Mouse (Mus musculus): ENCODE measurements around the gene 4930486L24Rik.
"Not testable (repeated sequence)": the region's sequence is repeated elsewhere in the genome, so short reads cannot be mapped to it uniquely, and the experiment has no call there.

Gene 4930486L24Rik

GRCm38 (mm10) chr13:60864281-60864680 is at the start of gene 4930486L24Rik:
TSS of gene 4930486L24Rik (minus strand) at chr13:60864475.
- in situ Hi-C loops (cut with MboI; ENCODE audit: unreplicated experiment in 2 of 2): no loop called here

- in situ Hi-C loops (cut with MboI; ENCODE audit: unreplicated experiment in 2 of 2): not testable (repeated sequence)
Observed at GRCm38 (mm10) chr13:60904780-60905179, 40.5 kb upstream of the 4930486L24Rik start, which contains the start of gene Tpbpb. TSS of gene Tpbpb (minus strand) at chr13:60904880.

- in situ Hi-C loops (cut with MboI; ENCODE audit: unreplicated experiment in 2 of 2): no loop called here
Observed at GRCm38 (mm10) chr13:60897328-60897727, 33.1 kb upstream of the 4930486L24Rik start, which contains the start of gene Ctla2b. TSS of gene Ctla2b (minus strand) at chr13:60897447.

GRCm38 (mm10) chr13:60896794-60897193 is 32.5 kb upstream of the 4930486L24Rik start, which contains the start of gene Gm49392:
TSS of gene Gm49392 (minus strand) at chr13:60896894.
- in situ Hi-C loops (cut with MboI; ENCODE audit: unreplicated experiment in 2 of 2): not testable (repeated sequence)

- in situ Hi-C loops (cut with MboI; ENCODE audit: unreplicated experiment in 2 of 2): no loop called here
Observed at GRCm38 (mm10) chr13:60895406-60896160, 31.3 kb upstream of the 4930486L24Rik start.

GRCm38 (mm10) chr13:60892301-60892700 is 28.0 kb upstream of the 4930486L24Rik start:
- in situ Hi-C loops (cut with MboI; ENCODE audit: unreplicated experiment in 2 of 2): no loop called here

- in situ Hi-C loops (cut with MboI; ENCODE audit: unreplicated experiment in 2 of 2): no loop called here
Observed at GRCm38 (mm10) chr13:60848241-60849120, 15.8 kb downstream of the 4930486L24Rik start.

- in situ Hi-C loops (cut with MboI; ENCODE audit: unreplicated experiment in 2 of 2): no loop called here
Observed at GRCm38 (mm10) chr13:60843153-60843552, 21.1 kb downstream of the 4930486L24Rik start.

GRCm38 (mm10) chr13:60842703-60843102 is 21.6 kb downstream of the 4930486L24Rik start:
- in situ Hi-C loops (cut with MboI; ENCODE audit: unreplicated experiment in 2 of 2): no loop called here

GRCm38 (mm10) chr13:60839353-60839902 is 24.8 kb downstream of the 4930486L24Rik start:
- in situ Hi-C loops (cut with MboI; ENCODE audit: unreplicated experiment in 2 of 2): no loop called here

- in situ Hi-C loops (cut with MboI; ENCODE audit: unreplicated experiment in 2 of 2): loop anchor here (5.0 to 10.0 kb wide), 2 partner anchors 416 to 419 kb away; no protein-coding TSS in a partner anchor
Observed at GRCm38 (mm10) chr13:60826052-60826451, 38.2 kb downstream of the 4930486L24Rik start.

GRCm38 (mm10) chr13:60820486-60821175 is 43.6 kb downstream of the 4930486L24Rik start:
- in situ Hi-C loops (cut with MboI; ENCODE audit: unreplicated experiment in 2 of 2): loop anchor here in 1 of 2 experiments (10.0 kb wide), 1 partner anchor 424 kb away; no protein-coding TSS in a partner anchor

GRCm38 (mm10) chr13:60819469-60819868 is 44.8 kb downstream of the 4930486L24Rik start:
- in situ Hi-C loops (cut with MboI; ENCODE audit: unreplicated experiment in 2 of 2): no loop called here

GRCm38 (mm10) chr13:60813722-60814121 is 50.6 kb downstream of the 4930486L24Rik start:
- in situ Hi-C loops (cut with MboI; ENCODE audit: unreplicated experiment in 2 of 2): no loop called here

GRCm38 (mm10) chr13:60812768-60813167 is 51.5 kb downstream of the 4930486L24Rik start:
- in situ Hi-C loops (cut with MboI; ENCODE audit: unreplicated experiment in 2 of 2): no loop called here

- in situ Hi-C loops (cut with MboI; ENCODE audit: unreplicated experiment in 2 of 2): no loop called here
Observed at GRCm38 (mm10) chr13:60809690-60810089, 54.6 kb downstream of the 4930486L24Rik start.

- in situ Hi-C loops (cut with MboI; ENCODE audit: unreplicated experiment in 2 of 2): no loop called here
Observed at GRCm38 (mm10) chr13:60802749-60803148, 61.5 kb downstream of the 4930486L24Rik start, which contains the start of gene Ctsll3. TSS of gene Ctsll3 (minus strand) at chr13:60802849.
